Mouse (Mus musculus): ENCODE measurements around the gene Kctd18.

Kctd18 gene

DNA sequence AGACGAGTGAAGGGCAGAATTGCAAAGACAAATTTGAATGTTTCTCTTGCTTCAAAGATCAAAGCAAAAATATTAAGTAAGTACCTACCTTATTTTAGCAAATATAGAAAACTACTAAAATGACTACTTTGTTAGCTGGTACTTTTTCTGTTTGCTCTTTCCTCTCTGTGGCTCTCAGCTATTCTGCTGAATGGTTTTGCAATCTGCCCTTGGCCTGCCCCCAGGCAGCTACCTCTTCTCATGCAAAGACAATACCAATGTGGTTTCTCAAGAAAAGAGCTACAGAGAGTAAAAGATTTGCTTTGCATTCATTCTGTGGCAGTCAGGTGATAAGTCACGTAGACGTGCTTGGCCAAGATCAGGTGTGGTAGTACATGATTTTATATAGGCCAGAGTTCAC is 20.6 kb downstream of the Kctd18 start:
- ChIA-PET CTCF (no interaction called here), POLR2A (interaction anchor here in 3 of 4 experiments (0.8 to 3.7 kb wide), 7 partner anchors 8 to 34 kb away, joined by 3 to 13 read pairs (median 4); no protein-coding TSS in a partner anchor)

DNA sequence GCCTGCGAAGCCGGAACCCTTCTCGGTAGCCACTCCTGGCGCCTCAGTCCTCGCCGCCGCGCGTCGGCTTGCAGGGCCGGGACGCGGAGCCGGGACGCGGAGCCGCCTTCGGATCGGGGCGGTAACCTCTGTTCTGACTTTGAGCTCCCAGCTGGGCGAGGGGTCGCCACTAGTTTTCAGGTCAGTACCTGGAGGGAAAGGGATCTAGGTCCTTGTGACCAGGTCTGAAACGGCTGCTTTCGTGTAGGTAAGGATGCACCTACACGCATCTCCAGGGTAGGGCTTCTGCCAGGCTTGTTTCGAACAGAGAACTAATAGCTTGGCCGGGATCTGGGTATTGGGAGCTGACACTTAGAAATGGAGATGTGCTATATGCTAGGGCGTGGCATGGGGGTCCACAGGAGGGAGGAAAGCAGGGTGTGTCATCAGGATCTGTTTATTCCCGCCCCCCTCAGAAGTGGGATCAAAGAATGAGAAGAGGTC is 22.6 kb downstream of the Kctd18 start:
- CTCF ChIA-PET: interaction anchor here in 3 of 4 experiments (0.5 to 1.3 kb wide), 5 partner anchors 26 to 366 kb away, joined by 3 to 6 read pairs (median 3); no protein-coding TSS in a partner anchor
- POLR2A ChIA-PET: interaction anchor here (0.5 to 3.7 kb wide), 27 partner anchors 9 to 567 kb away, joined by 3 to 15 read pairs (median 4); partner anchors contain the start of genes Kctd18 (in 2 of the 4), Aox1 (in 1 of the 4) and Clk1 (in 1 of the 4)

DNA sequence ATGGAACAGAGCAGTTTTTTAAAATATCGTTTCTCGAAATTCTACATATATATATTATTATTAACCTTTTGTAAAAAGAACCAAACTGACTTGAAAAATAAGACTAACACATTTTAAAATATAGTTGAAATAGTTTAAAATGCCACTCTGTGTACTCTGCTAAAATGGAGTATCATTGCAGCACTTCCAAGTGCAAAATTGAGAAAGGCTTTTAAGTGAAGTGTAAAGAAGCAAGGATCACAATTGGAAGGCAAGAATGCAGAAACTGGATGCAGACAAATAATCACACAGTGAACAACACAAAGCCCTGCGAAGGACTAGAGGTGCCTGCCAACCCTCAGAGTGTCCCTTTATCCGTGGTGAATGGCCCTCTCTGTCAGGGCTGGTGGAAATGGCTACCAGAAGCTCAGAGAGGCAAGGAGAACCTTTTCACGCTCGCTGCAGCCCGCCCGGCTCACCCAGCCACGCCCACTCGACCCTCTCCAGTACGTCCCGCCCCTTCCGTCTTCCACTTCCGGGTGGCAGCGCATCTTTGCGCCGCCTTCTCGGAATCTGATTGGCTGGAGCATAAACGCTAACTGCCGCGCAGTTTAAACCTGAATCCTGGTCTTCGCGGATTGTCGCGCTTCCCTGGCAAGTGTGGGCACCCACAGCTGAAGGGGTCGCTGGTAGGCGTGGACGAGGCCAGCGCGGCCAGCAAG is 23.2 kb downstream of the Kctd18 start, which contains the start of gene Sgo2a:
TSS of gene Sgo2a (plus strand) at position 540 of the 701 bp plus-strand sequence.
- CTCF ChIA-PET: interaction anchor here in 2 of 4 experiments (0.5 to 1.3 kb wide), 2 partner anchors 25 to 35 kb away, joined by 3 to 6 read pairs; no protein-coding TSS in a partner anchor
- POLR2A ChIA-PET: interaction anchor here (0.6 to 3.7 kb wide), 19 partner anchors 8 to 566 kb away, joined by 3 to 15 read pairs (median 4); partner anchors contain the start of genes Kctd18 (in 2 of the 4) and Aox1 (in 1 of the 4)

- ChIA-PET POLR2A (interaction anchor here in 2 of 4 experiments (1.0 to 1.1 kb wide), 2 partner anchors 11 to 21 kb away, joined by 3 to 4 read pairs; no protein-coding TSS in a partner anchor), CTCF (interaction anchor here in 1 of 4 experiments (1.5 kb wide), 1 partner anchor 21 kb away, joined by 3 read pairs; no protein-coding TSS in a partner anchor)
These were observed 27.5 kb downstream of the Kctd18 start for GRCm38 (mm10) chr1:57991277-57991676.

- ChIA-PET CTCF (no interaction called here), POLR2A (interaction anchor here in 3 of 4 experiments (0.7 to 2.0 kb wide), 20 partner anchors 9 to 1897 kb away, joined by 3 to 13 read pairs (median 4); partner anchors contain the start of genes Aox1 (in 1 of the 3) and Clk1 (in 1 of the 3))
These were observed 29.6 kb downstream of the Kctd18 start for GRCm38 (mm10) chr1:57989052-57989600.

- POLR2A ChIA-PET: interaction anchor here in 3 of 4 experiments (0.6 to 1.1 kb wide), 6 partner anchors 8 to 368 kb away, joined by 3 to 4 read pairs (median 3); partner anchors contain the start of gene Sgo2a (in 1 of the 3)
- CTCF ChIA-PET: no interaction called here
These were observed 41.9 kb downstream of the Kctd18 start for GRCm38 (mm10) chr1:57976860-57977259.

DNA sequence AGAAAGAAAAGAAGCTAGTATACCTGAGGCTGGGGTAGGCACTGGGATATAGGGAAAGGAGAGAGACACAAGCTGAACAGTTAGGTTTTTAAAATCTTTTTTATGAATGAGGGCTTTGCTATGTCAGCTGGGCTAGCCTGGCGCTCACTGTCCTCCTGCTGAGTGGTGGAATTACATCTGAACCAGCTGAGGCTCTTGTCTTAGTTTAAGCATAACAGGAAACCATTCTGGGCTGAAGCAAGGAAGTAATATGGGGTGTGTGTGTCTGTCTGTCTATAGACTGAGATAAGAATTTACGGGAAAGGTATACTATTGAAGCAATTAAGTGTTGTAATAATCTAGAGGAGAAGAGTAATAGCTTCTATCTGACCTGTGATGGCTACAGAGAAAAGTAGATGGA is 47.2 kb downstream of the Kctd18 start:
- ChIA-PET POLR2A (interaction anchor here in 2 of 4 experiments (1.2 to 2.1 kb wide), 5 partner anchors 13 to 33 kb away, joined by 3 to 7 read pairs (median 4); no protein-coding TSS in a partner anchor), CTCF (interaction anchor here in 3 of 4 experiments (0.6 to 1.5 kb wide), 6 partner anchors 15 to 543 kb away, joined by 3 to 4 read pairs (median 4); no protein-coding TSS in a partner anchor)

GRCm38 (mm10) chr1:57969327-57970271 is 49.2 kb downstream of the Kctd18 start:
- CTCF ChIA-PET: interaction anchor here in 2 of 4 experiments (0.6 to 1.5 kb wide), 11 partner anchors 9 to 546 kb away, joined by 3 to 6 read pairs (median 4); partner anchors contain the start of gene Sgo2a (in 1 of the 2)
- POLR2A ChIA-PET: interaction anchor here in 3 of 4 experiments (0.6 to 2.1 kb wide), 22 partner anchors 8 to 570 kb away, joined by 3 to 15 read pairs (median 4); partner anchors contain the start of gene Sgo2a (in 2 of the 3)

GRCm38 (mm10) chr1:57955774-57956173 is 63.0 kb downstream of the Kctd18 start:
- ChIA-PET CTCF (interaction anchor here in 2 of 4 experiments (0.6 to 1.3 kb wide), 4 partner anchors 439 to 995 kb away, joined by 3 to 4 read pairs (median 4); no protein-coding TSS in a partner anchor), POLR2A (interaction anchor here in 2 of 4 experiments (0.6 to 1.7 kb wide), 4 partner anchors 25 to 553 kb away, joined by 3 to 5 read pairs (median 4); partner anchors contain the start of gene Spats2l (in 1 of the 2))

DNA sequence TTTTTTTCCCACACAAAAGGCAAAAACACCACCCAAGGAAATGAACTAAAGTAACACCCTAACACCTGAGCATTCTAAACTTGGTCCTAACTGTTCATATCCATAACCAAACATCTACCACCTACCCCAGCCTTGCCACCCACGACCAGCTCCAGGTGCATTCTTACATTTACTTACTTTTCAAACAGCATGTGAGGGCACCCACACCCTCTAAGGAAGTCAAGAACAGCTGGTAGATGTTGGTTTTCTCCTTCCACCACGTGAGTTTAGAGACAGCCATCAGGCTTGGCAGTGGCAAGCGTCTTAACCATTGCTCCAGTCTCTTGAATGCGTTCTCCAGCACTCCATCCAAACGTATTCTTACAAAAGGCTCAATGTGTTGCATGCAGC is 64.4 kb downstream of the Kctd18 start:
- ChIA-PET CTCF (interaction anchor here in 1 of 4 experiments (1.2 kb wide), 1 partner anchor 526 kb away, joined by 4 read pairs; no protein-coding TSS in a partner anchor), POLR2A (interaction anchor here in 2 of 4 experiments (0.6 to 1.4 kb wide), 5 partner anchors 15 to 135 kb away, joined by 3 to 5 read pairs (median 3); no protein-coding TSS in a partner anchor)

DNA sequence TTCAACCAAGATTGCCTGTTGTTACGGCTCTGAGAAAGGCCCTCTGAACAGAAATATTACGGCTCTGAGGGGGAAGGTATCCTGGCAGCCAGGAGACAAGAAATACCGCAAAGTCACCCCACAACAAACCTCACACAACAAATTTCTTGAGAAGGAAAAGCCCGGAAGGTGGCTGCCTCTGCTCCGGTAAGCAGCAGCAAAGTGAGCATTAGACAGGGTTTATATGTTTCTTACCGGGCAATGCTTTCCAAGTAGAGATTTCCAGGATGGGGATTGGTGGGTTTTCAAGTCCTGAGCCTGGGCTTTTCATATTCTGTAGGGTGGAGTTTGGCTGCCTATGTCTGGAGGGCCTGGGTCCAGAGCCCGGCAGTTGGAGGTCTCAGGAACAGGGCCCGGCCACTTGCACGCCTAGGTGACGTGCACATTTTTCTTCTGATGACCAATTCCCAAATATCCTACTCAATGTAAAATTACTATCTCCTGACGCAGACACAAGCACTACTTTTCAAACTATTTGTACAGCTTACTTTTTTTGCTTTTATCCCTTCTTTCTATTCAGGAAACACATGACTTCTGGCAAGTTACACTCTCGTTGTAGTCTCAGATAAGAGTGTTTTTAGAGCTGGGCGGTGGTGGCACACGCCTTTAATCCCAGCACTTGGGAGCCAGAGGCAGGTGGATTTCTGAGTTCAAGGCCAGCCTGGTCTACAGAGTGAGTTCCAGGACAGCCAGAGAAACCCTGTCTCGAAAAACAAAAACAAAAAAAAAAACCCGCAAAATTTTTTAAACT is 65.0 kb downstream of the Kctd18 start:
- CTCF ChIA-PET: interaction anchor here in 1 of 4 experiments (1.2 kb wide), 2 partner anchors 16 to 525 kb away, joined by 3 to 4 read pairs; no protein-coding TSS in a partner anchor
- POLR2A ChIA-PET: interaction anchor here in 2 of 4 experiments (0.6 to 1.5 kb wide), 6 partner anchors 16 to 577 kb away, joined by 3 to 5 read pairs (median 3); no protein-coding TSS in a partner anchor

GRCm38 (mm10) chr1:57952509-57952908 is 66.2 kb downstream of the Kctd18 start:
- CTCF ChIA-PET: interaction anchor here in 2 of 4 experiments (0.9 to 1.2 kb wide), 2 partner anchors 18 to 524 kb away, joined by 3 read pairs; no protein-coding TSS in a partner anchor
- POLR2A ChIA-PET: interaction anchor here in 1 of 4 experiments (1.2 to 1.5 kb wide), 2 partner anchors 44 to 576 kb away, joined by 3 to 4 read pairs; partner anchors contain the start of gene Sgo2a

GRCm38 (mm10) chr1:57949716-57950115 is 69.0 kb downstream of the Kctd18 start:
- POLR2A ChIA-PET: interaction anchor here in 2 of 4 experiments (0.7 to 1.0 kb wide), 3 partner anchors 8 to 544 kb away, joined by 3 to 4 read pairs (median 4); partner anchors contain the start of gene Maip1 (in 1 of the 2)

DNA sequence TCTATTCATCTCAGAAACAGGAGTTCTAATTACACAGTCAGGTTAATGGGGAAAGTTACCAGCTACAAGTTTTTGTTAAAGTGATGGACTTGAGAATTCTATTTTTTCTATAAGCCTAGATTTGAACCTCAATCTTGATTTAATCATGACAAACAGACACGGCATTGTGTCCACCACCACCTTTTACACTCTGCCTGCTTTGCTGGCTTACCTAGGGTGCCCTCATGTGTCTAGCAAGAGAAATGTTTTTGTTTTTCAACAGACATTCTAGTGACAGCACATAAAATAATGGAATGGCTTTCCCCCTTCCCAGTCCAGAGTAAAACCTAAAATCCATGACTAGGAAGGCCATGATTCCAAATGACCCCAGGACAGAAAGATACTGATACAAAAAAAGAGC is 69.6 kb downstream of the Kctd18 start:
- POLR2A ChIA-PET: interaction anchor here in 1 of 4 experiments (0.7 to 1.0 kb wide), 2 partner anchors 9 to 303 kb away, joined by 4 read pairs; no protein-coding TSS in a partner anchor
- CTCF ChIA-PET: interaction anchor here in 2 of 4 experiments (0.9 to 1.4 kb wide), 2 partner anchors 520 kb away, joined by 4 to 13 read pairs; no protein-coding TSS in a partner anchor

More at GRCm38 (mm10) chr1:57949716-57950115, 69.0 kb downstream of the Kctd18 start:
- CTCF ChIA-PET: no interaction called here

- ChIA-PET POLR2A (interaction anchor here in 3 of 4 experiments (0.6 to 1.5 kb wide), 3 partner anchors 9 to 334 kb away, joined by 3 to 6 read pairs (median 4); no protein-coding TSS in a partner anchor), CTCF (interaction anchor here in 1 of 4 experiments (0.7 to 1.4 kb wide), 2 partner anchors 519 to 554 kb away, joined by 3 to 13 read pairs; no protein-coding TSS in a partner anchor)
These were observed 71.0 kb downstream of the Kctd18 start for GRCm38 (mm10) chr1:57947552-57948347.
